Mouse (Mus musculus) olfactory bulb, adult 2 months (tissue): ENCODE measurements around the gene Lilrb4a.

Experiments used
- CTCF ChIP-seq: fragments of 200-500 bp; IDR thresholded peaks from 2 replicates; pipeline ENCODE4 v1.5.1; 2012; ENCODE audit warnings: low read depth, mild to moderate bottlenecking, low read length, moderate library complexity; ENCODE audit not compliant: insufficient read depth
- POLR2A ChIP-seq: fragments of 200-500 bp; IDR thresholded peaks from 2 replicates; pipeline ENCODE4 v1.6.1; 2012; ENCODE audit warnings: mild to moderate bottlenecking, low read depth, low read length, moderate library complexity; ENCODE audit not compliant: insufficient read depth

DNA sequence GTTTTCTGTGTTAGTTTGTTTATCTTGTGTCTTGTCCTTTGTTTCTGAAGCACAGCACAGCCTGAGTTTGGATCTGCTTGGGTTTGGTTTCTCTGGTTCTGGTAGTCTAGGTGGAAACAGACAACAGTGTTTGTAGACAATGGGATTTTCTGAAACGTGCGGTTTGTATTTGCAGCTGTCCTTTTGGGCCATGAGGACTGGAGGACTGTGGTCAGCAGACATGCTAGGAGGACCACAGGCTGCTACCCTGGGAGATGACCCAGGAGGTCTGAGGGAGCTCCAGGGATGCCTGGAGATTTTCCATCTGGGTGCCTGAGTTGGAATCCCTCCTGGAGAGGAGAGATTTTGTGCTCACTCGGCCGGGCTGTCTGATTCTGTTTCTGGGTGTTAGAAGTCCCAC lies 35.9 kb downstream of the Lilrb4a start:
- TF ChIP-seq POLR2A (no peak), CTCF (no peak)
